Mouse (Mus musculus): Measurements from ENCODE around the gene Baiap2.

DNA sequence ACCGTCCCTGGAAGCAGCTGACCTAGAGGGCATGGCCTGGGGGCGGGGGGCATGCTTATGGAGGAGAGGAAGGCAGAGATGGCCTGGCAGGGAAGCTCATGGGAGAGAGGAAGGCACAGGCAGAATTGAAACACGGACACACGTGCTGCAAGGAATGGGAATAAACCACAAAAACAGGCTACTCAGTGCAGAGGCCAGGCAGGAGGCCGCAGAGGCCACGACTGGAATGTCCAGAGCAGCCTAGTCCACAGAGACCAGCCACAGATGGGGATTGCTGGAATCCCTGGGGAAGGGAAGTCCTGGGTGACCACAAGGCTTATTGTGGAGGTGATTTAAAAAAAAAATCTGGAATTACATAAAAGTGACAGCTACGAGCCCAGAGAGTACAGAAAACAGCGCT lies 106.5 kb downstream of the Baiap2 start:
- TF ChIP-seq CTCF (conservative IDR thresholded peaks at IDR 0.05; ENCODE audit: low read length) (no peak), POU5F1 (IDR thresholded peaks at IDR 0.05; ENCODE audit: borderline replicate concordance, low read length) (no peak)

Data from E14TG2a.4 (cell line).